Mouse (Mus musculus) layer of hippocampus, adult 11-12 months (tissue): ENCODE data around the gene Nxpe5.
A peak's percentile ranks its signal among the peaks of the same experiment; 100 is the strongest.

ENCODE experiments used
- DNase-seq: peaks from one replicate; pipeline ENCODE4 v3.0.0; 2022; ENCODE audit warnings: low spot score

Gene Nxpe5

DNA sequence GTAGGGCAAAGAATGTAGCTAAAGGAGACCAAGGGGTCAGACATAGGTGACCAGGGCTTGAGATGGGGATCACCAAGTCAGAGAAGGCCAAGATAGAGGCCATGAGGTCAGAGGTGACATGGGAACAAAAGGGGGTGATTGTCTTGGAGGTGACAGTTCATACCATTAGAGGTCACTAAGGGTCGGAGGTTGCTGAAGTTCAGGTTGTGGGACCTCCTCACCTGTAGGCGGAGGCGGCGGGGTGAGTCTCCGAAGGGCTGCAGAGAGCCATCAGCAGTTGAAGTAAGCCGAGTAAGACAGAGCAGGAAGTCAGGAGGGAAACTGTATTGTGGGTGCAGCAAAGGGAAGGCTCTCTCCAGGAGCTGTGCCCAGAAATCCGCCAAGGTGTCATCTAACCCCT, 52.3 kb downstream of the Nxpe5 start:
- no peak for DNase-seq

DNA sequence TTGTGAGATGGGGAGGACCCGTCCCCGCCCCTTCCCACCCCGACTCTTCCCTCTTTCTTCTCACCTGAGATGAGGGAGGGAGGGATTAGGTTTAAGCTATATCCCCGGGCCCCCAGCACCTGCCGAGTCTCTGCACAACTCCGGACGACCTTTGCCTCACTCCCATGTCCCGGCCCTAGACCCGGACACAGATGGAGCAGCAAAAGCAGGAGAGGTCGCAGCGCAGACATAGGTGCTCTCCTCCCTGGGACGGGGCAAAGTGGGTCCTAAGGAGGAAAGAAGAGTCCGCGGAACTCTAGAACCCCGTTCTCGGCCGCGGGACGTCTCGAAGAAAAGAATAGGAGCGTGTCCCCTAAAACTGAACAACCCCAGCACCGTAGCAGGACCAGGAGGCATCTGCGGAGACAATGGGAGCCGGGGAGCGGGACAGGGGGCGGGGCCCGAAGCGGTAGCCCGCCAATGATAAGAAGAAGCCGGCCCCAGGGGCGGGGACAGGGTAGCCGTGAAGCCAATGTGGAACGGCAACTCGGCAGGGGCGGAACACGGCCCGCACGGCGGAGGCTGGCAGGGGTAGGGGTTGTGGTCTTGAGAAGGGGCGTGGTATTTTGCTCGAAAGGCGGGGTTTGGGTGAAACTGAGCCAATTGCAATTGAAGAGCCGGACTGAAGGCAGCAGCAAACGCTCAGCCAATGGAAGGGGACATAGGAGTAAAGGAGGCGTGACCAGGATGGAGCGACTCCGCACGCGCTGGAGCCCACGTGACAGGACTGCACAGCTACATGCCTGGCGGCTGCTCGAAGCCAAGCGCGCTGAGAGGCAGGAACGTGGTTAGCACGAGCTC, 54.1 kb downstream of the Nxpe5 start, which contains the start of the genes Gm43720, Gpc2 and Stag3:
Gene Gm43720 (minus strand): TSS at position 374 of the 840 bp plus-strand sequence.
Gene Gpc2 (minus strand): TSS at position 421 of the 840 bp plus-strand sequence.
Gene Stag3 (plus strand): TSS at position 656 of the 840 bp plus-strand sequence.
- DNase-seq: peak; percentile 80

DNA sequence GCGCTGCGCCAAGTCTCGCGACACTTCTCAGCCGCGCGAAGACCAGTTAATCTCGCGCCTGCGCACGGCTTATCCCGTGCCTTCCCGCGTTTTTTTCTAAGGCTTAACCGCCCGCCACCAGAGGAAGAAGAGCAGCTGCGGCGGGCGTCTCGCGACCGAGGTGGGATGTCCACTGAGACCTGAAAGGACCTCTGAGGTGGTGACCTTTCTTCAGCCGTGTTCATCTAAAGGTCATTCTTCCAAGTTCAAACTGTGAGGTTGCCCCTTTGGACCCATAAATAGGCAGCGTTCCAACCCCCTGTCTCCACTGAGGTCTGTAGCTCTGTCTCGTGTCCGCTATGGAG, 54.7 kb downstream of the Nxpe5 start:
- DNase-seq: no peak

DNA sequence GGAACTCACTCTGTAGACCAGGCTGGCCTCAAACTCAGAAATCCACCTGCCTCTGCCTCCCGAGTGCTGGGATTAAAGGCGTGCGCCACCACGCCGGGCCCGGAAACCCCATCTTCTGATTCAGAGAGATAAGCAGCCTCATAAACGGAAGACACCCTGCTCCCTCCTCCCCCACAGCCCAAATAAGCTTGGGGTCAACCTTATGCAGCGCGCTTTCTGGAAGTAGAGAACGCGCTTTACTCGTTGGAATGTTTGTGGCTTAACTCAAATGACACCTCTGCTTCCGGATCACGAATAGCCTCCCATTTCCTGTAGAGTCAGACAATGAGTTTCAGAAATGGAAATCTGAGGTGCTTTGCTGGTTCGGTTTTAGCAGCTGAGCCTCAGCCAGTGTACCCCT, 55.1 kb downstream of the Nxpe5 start:
- no peak for DNase-seq

DNA sequence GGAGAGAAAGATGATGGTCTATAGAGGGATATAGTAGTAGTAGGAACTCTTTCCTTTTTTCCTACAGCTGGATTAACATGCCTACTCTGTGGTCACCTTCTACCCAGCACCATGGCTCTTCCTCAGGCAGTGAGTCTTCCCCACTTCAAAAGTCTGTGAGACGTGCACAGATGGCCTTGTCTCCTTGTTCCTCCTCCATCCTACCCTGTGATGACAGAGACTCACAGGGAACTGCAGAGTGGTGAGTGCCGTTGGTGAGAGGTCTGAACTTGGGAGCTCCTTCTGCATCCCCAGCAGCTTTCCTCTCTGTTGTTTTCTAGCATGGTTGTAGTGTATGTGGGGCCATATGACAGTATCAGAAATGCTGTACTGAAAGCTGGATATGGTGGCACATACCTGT, 56.1 kb downstream of the Nxpe5 start:
- no peak for DNase-seq

DNA sequence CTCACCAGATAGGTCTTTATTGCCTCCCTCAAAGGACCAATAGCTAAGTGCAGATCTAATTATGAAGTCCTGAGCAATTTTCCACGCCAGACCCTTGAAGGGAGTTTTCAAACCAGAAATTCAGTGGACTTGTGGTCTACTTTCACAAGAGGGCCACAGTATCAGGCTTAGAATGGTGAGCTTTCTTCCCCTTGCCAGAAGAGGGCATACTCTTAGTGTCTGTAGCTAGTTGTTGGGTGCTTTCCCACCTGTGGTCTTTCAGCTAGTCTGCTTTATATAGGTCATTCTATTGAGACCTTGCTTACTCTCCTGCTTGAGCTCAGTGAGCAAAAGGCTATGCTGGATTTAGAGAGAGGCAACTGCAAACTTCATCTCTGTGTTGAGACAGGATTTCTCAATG, 57.8 kb downstream of the Nxpe5 start:
- DNase-seq: no peak

- no peak for DNase-seq
Observed at GRCm38 (mm10) chr5:138287861-138288260, 62.2 kb downstream of the Nxpe5 start.

GRCm38 (mm10) chr5:138291638-138292037, 65.9 kb downstream of the Nxpe5 start:
- no peak for DNase-seq

GRCm38 (mm10) chr5:138294158-138294557, 68.5 kb downstream of the Nxpe5 start:
- no peak for DNase-seq

DNA sequence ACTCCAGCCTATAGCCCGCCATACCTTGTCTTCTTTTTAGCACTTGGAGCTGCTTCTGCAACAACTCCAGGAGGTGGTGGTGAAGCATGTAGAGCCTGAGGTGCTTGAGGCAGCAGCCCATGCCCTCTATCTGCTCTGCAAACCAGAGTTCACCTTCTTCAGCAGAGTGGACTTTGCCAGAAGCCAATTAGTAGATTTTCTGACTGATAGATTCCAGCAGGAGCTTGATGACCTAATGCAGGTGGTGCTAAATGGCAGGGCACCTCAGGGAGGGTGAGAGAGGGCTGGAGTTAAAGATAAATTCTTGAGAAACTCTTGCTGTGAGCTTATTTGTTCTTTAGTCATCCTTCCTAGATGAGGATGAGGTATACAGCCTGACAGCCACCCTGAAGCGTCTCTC, 73.9 kb downstream of the Nxpe5 start:
- no peak for DNase-seq
